Mouse (Mus musculus) gastrocnemius, postnatal 4 days (tissue): ENCODE data around the gene Mpp5. TPM values are rescaled to one million over a fixed set of nuclear protein-coding genes. Genes with fewer than 3 reads are reported as not detected.
A peak's percentile ranks its signal among the peaks of the same experiment; 100 is the strongest.

Experiments used
- DNase-seq, 2 experiments: peaks; one replicate each; pipeline ENCODE4 v3.0.0; 2021 to 2022; ENCODE audit warnings: low spot score in 2 of 2, mixed read lengths in 2 of 2
- long read RNA-seq, 2 experiments: library from polyadenylated mRNA; stranded (forward); transcript quantifications; one replicate each; pipeline ENCODE4 v2.0.0; 2021
- total RNA-seq, 2 experiments: library from RNA; stranded (reverse); gene quantifications; 2 replicates each; pipeline ENCODE4 v1.2.3; 2021

Gene Mpp5
- total RNA-seq, result 10 to 100 TPM; 24.2 to 29.6 TPM
- long read RNA-seq, experiment 1, full-length matches to known transcripts, result 3 of 14 reads
- long read RNA-seq, experiment 1, partial matches to known transcripts, result 2 of 14 reads
- long read RNA-seq, experiment 1, other reads (novel, unspliced or antisense), result 9 of 14 reads
- long read RNA-seq, experiment 2, full-length matches to known transcripts, result 5 of 15 reads
- long read RNA-seq, experiment 2, partial matches to known transcripts, result 0 of 15 reads
- long read RNA-seq, experiment 2, other reads (novel, unspliced or antisense), result 10 of 15 reads

- DNase-seq, result peak; percentile 95 to 96
Measured at GRCm38 (mm10) chr12:78748557-78749377, at the start of gene Mpp5. TSS of gene Mpp5 (plus strand) at chr12:78748907.

DNA sequence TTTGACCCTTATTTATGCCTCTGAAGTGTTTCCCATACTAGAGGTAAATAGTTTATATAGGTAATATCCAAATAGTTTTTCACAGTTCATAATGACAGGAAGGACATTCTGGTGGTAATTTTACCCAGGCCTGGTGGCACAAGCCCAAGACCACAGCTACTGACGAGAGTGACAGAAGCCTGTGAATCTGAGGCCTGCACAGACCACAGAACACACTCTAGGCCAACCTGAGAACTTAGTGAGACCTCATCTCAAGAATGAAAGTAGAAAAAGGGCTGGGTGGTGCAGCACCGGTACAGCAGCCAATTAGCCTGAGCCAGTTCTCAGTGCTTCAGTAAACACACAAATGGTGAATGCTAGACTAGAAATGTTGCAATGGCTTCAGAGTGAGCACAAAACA is 30.9 kb upstream of the Mpp5 start:
- no peak for DNase-seq

GRCm38 (mm10) chr12:78727723-78728122 is 21.0 kb upstream of the Mpp5 start:
- no peak for DNase-seq

DNA sequence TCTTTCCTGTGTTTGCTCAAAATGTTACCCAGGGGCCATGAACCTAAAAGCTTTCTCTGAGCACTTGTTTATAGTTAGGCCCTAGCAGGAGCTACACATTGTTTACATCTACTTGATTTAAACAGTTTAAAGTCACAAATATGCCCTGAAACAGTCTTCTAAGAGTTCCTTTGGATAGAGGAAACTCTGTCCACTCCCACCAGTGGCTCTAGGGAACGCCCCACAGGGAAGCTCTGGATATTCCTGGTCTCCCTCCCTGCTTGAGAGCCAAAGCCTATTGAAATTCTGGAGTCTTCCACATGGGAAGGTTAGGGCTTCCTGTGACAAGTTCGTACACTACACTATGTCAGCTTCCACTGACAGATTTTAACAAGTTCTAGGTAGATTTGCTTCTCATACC is 9.1 kb upstream of the Mpp5 start:
- DNase-seq, result no peak

DNA sequence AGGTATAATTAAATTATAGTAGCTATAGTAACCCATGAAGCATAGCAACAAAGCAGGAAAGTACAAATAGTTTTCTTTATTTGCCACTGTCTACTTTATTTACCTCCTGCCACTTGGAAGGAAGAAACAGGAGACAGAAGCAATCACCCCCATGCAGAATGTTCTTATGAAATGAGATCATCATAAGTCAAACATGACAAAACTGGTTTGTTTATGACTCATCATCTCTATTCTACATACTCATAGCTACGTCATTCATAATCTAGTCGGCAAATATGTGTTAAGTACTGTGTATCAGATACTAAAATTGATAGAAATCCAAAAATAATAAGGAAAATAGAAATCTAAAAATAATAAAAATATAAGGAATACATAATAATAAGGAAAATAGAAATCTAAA is 8.4 kb upstream of the Mpp5 start:
- DNase-seq, result no peak

GRCm38 (mm10) chr12:78746226-78746625 is 2.5 kb upstream of the Mpp5 start:
- DNase-seq, result no peak

GRCm38 (mm10) chr12:78747406-78747805 is 1.3 kb upstream of the Mpp5 start:
- no peak for DNase-seq

DNA sequence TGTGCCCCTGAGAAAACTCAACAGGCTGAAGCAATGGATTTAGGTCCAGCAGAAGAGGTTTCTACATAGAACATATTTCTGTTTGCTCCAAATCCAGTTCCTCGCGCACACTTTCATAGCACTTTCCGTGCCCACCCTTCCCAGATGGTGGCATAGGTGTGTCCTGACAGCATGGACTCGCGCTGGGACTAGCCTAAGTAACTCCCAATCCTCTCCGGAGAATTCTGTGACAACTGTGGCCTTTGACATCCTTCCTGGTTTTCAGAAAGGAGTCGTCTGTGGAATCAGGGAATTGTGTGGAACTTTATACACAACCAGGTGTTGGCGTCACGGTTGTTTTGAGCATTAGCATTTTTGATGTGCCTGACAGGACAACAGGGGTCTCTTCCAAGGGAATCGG is 594 bp upstream of the Mpp5 start:
- no peak for DNase-seq

GRCm38 (mm10) chr12:78749378-78749801 is 683 bp downstream of the Mpp5 start:
- peak; percentile 30 to 63 for DNase-seq

DNA sequence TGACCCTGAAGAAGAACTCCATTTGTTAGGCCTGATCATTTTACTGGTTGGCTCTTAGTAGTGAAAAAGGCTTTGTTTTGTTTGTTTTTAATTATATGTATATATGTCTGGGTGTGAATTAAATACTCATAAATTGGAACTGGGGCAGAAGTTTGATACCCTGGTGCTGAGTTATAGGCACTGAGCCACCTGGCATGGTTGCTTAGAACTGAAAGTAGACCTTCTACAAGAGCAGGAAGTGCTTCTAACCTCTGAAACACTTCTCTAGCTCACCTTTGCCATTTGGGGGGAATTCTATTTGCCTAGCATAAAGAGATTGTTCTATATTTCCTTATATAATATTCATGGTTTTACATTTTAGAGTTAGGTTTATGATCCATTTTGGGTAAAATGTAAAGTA is 13.3 kb downstream of the Mpp5 start:
- no peak for DNase-seq

DNA sequence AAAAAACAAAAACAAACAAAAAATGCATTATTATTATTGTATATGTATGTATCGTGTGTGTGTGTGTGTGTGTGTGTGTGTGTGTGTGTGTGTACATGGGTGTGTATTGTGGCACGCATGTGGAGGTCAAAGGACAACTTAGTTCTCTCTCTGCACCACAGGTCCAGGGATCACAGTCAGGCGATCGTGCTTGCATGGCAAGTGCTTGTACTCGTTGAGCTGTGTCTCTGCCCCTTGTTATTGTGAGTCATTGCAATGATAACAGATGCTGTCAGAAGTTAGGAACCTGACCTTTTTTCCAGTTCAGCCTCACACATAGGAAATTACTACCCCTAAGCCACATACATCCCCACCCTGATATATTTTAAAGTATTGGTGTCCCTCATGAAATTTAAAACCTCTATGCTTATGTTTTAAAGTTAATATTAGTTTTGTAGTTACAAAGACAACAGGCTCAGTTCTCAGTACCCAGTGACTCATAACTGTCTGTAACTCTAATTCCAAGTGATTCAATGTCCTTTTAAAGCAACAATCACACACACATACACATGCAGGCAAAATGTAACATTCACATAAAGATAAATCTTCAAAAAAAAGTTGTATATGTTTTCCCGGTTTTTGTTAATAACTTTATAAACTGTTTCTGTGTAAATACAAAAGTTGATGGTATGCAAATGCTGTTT is 20.5 kb downstream of the Mpp5 start:
- DNase-seq, result no peak

GRCm38 (mm10) chr12:78773211-78773610 is 24.5 kb downstream of the Mpp5 start:
- no peak for DNase-seq

GRCm38 (mm10) chr12:78777916-78778315 is 29.2 kb downstream of the Mpp5 start:
- DNase-seq, result no peak

GRCm38 (mm10) chr12:78778423-78779067 is 29.8 kb downstream of the Mpp5 start:
- no peak for DNase-seq

DNA sequence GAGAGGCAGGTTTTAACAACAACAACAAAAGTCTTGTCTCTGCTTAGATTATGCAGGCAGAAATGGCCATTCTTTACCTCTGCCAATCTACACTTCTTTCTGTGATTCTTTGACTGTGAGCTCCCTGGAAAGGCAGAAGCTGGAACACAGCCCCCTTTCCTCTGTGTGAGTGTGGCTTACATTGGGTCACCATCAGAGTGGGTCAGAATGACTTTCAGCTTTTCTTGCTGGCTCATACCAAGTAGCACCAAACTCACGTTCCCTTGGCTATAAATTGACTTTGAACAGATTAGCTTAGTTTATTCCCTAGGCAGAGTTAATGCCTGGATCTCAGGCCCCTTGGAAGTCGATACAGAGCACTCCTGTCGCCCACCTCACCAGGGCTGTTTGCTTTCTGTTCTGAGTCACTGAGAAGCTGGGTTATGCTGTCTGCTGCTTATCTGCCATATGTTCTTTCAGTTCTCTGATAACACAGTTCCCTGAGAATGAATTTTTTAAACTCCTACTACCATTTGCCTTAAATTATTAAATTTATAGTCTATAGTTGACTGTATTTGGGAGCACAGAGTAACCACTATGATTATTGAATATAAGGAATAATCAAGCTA is 39.7 kb downstream of the Mpp5 start:
- no peak for DNase-seq

DNA sequence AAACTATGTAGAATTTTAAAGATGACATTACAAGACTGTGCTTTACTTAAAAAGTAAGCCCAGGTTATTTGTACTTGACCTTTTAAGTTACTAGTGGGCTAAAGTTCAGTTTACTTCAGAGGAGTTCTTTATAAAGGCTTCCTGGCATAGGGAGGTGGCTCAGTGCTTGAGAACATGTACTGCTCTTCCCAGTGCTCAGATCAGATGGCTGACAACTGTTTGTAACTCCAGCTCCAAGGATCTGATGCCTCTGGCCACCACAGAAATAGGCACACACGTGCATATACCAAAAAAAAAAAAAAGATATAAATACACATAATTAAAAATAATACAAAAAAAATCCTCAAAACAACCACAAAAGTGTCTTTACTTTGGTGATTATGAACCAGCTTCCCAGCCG is 42.1 kb downstream of the Mpp5 start:
- no peak for DNase-seq

DNA sequence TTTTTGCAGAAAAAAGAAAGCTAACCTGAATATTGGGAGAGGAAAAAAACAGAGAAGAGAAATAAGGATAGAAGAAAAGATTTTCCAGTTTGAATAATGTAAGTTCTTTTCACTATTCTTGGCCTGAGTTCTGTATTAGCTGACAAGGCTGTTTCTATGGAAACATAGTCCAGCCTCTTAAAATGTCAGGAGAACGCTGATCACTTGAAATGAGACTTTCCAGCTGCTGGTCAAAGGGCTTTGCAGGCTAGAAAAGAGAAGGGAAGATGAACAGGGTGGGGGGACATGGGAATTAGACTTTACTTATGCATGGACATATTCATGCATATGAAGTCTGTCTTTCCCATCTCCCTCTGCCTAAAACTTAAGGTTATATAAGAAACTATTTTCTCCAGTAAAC is 45.5 kb downstream of the Mpp5 start:
- DNase-seq, result no peak

DNA sequence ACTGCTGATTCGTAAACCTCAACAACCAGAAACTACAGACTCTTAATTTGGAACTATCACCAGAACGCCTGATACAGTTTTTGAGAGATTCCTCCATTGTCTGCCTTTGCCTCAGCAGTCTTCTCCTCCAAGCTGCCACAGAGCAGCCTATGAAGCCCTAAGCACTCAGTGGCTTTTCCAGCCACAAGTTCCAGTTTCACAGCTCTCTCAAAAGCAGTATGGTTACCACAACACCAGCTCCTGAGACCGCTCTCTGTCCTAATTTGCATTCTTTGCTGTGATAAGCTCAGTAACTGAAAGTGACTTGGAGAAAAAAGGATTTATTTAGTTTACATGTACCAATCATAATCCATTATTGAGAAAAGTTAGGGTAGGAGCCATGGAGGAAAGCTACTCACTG is 51.3 kb downstream of the Mpp5 start:
- DNase-seq, result no peak

DNA sequence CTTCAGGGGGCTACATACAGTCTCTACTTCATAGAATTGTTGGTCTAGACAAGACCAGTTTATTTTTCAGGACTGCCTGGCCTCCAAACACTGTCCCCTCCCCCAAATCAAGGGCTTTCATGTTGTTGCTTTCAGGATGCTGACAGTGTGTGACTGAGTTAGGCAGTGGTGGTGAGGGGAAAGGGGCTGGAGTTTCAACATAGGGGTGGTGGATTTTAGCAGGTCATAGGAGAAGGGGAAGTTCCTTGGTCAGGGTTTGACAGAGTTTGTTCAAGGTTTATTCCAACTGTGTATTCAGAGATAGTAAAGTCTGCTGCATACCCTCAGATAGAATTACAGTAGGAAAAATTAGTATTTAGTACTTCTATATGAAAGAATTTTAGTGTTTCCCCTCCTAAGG is 53.1 kb downstream of the Mpp5 start:
- DNase-seq, result no peak

- DNase-seq, result no peak
Measured at GRCm38 (mm10) chr12:78814437-78814836, 65.7 kb downstream of the Mpp5 start.

DNA sequence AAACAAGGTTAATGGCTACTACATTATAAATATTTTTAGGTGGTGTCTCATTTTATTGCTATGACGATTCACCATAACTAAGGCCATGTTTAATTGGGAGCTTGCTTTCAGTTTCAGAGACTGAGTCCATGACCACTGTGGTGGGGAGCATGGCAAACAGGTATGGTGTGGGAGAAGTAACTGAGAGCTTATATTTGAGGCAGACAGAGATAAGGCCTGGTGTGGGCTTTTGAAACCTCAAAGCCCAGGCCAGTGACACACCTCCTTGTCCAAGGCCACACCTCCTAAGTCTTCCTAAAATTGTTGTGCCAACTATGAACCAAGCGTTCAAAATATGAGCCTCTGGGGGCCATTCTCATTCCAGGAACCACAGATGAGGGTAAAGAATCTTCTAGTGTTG is 85.8 kb downstream of the Mpp5 start:
- no peak for DNase-seq
